ENCODE assay signal across 18 mouse cellular contexts in the genomic region with DNA sequence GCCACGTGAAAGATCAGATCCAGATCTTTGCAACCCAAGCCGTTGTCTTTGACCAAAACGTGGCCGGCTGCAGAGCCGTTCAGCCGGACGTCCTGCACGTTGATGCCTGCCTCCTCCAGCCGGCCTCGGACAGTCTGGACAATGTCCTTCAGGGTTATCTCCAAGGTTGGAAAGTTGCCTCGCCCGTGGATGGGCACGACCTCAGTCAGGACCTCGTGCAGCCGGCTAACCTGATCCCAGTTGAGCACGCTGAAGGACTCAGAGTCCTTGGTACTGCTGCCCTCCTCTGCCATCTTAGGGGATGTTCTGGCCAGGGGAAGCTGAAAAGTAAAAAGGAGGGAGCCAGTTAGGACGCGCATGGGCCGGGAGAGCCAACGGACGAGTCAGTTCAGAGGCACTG. TPM values are rescaled to one million over a fixed set of nuclear protein-coding genes. Genes with fewer than 3 reads are reported as not detected.
DNase-seq lines count a peak whose midpoint lies in the region; ATAC-seq and TF ChIP-seq lines count a peak whose summit lies in the region.
"Had no signal": no experiment of that assay in that cellular context is flagged by ENCODE, and none has a peak within 500 bp of the region (broad histone marks: within the 10 kb centered on the region; RNA-seq: fewer than 3 reads in every experiment).

No protein-coding gene starts in this region.

- no peak overlapping the region for H3K27ac ChIP-seq in kidney, postnatal 0 days
- H3K27ac ChIP-seq in embryonic facial prominence, embryonic 10.5 days (replicated peaks), result peak overlapping the region; percentile 24; the same call in 1 of the 2 replicates
- H3K27ac ChIP-seq in thymus, adult 2 months (ENCODE audit: control insufficient read depth, insufficient read depth, low read length), result no peak overlapping the region
- H3K27ac ChIP-seq: forebrain, embryonic 12.5 days; gastrocnemius, adult 2 months; heart, adult 2 months; limb, embryonic 12.5 days; liver, embryonic 12.5 days had no signal

- DNase-seq in heart, postnatal 4 days, result peak; percentile 11
- DNase-seq in heart, postnatal 14 days, result no peak
- DNase-seq in kidney, postnatal 0 days (ENCODE audit: low spot score), result peak; percentile 11
- DNase-seq in kidney, adult 8-10 months, result no peak
- no peak for DNase-seq in embryonic facial prominence, embryonic 10.5 days (ENCODE audit: low spot score)
- DNase-seq in thymus, adult 2 months, result no peak
- no peak for DNase-seq in urinary bladder, postnatal 10 days (ENCODE audit: low spot score)
- DNase-seq: cerebellum, adult 8-10 months; gastrocnemius, adult 2 months; heart, adult 2 months; lung, embryonic 14.5 days; lung, postnatal 36 days; thymus, adult 18-20 months had no signal

- no peak for TF ChIP-seq CTCF in kidney, postnatal 0 days (IDR thresholded peaks at IDR 0.05; ENCODE audit: low read depth)
- TF ChIP-seq CTCF in thymus, adult 2 months (IDR thresholded peaks at IDR 0.05; ENCODE audit: borderline replicate concordance, control insufficient read depth, extremely low read depth, insufficient read depth, low read length, poor library complexity), result no peak

- no peak for TF ChIP-seq POLR2A in thymus, adult 2 months (IDR thresholded peaks at IDR 0.05; ENCODE audit: control insufficient read depth, extremely low read depth, insufficient read depth, low read length, poor library complexity)

- H3K27me3 ChIP-seq in kidney, postnatal 0 days (ENCODE audit: insufficient read depth, low read length), result no peaks in the 10 kb centered on the region
- H3K27me3 ChIP-seq in embryonic facial prominence, embryonic 10.5 days (replicated peaks; ENCODE audit: low read depth, poor library complexity, severe bottlenecking), result no peaks in the 10 kb centered on the region
- no peaks in the 10 kb centered on the region for H3K27me3 ChIP-seq in thymus, adult 2 months (ENCODE audit: control insufficient read depth, insufficient read depth, low read length)
- H3K27me3 ChIP-seq: forebrain, embryonic 12.5 days; liver, embryonic 12.5 days; Patski had no signal

- 72% methylated on average over 21 of the region's 21 CpGs for WGBS in kidney, postnatal 0 days
- WGBS in embryonic facial prominence, embryonic 10.5 days, result 94% methylated on average over 21 of the region's 21 CpGs
- 95% methylated on average over 21 of the region's 21 CpGs for WGBS in thymus, adult 2 months

- H3K4me3 ChIP-seq in kidney, postnatal 0 days (replicated peaks; ENCODE audit: low read depth, low read length), result no peak overlapping the region
- H3K4me3 ChIP-seq in embryonic facial prominence, embryonic 10.5 days, result no peak overlapping the region
- H3K4me3 ChIP-seq in thymus, adult 2 months (ENCODE audit: control insufficient read depth, insufficient read depth, low read length), result no peak overlapping the region
- H3K4me3 ChIP-seq: forebrain, embryonic 12.5 days; gastrocnemius, adult 2 months; heart, adult 2 months; limb, embryonic 12.5 days; liver, embryonic 12.5 days had no signal

- no peaks in the 10 kb centered on the region for H3K9me3 ChIP-seq in kidney, postnatal 0 days (replicated peaks; ENCODE audit: low read length)
- no peaks in the 10 kb centered on the region for H3K9me3 ChIP-seq in embryonic facial prominence, embryonic 10.5 days
- H3K9me3 ChIP-seq: forebrain, embryonic 12.5 days; limb, embryonic 12.5 days; liver, embryonic 12.5 days had no signal

- no peaks in the 10 kb centered on the region for H3K4me1 ChIP-seq in kidney, postnatal 0 days (replicated peaks; ENCODE audit: insufficient read depth, low read length)
- peaks cover 22% of the 10 kb centered on the region for H3K4me1 ChIP-seq in embryonic facial prominence, embryonic 10.5 days
- H3K4me1 ChIP-seq in thymus, adult 2 months (replicated peaks; ENCODE audit: control insufficient read depth, insufficient read depth, low read length), result peaks cover 3% of the 10 kb centered on the region; the same call in 1 of the 2 replicates

- no peak for ATAC-seq in kidney, postnatal 0 days (replicated peaks; ENCODE audit: low FRiP score, low read depth)
- ATAC-seq: CD4-positive, CD25-positive, alpha-beta regulatory T cell, adult 4 months; liver, embryonic 12.5 days had no signal

- intact Hi-C loops in heart, postnatal 14 days (cut with DNase I), result no loop called here

- no peaks in the 10 kb centered on the region for H3K36me3 ChIP-seq in kidney, postnatal 0 days (ENCODE audit: insufficient read depth, low read length)
- no peaks in the 10 kb centered on the region for H3K36me3 ChIP-seq in embryonic facial prominence, embryonic 10.5 days (replicated peaks)
- no peaks in the 10 kb centered on the region for H3K36me3 ChIP-seq in thymus, adult 2 months (ENCODE audit: control insufficient read depth, insufficient read depth, low read length)
- H3K36me3 ChIP-seq: forebrain, embryonic 12.5 days; limb, embryonic 12.5 days had no signal

- no peak overlapping the region for H3K4me2 ChIP-seq in kidney, postnatal 0 days (ENCODE audit: low read length)
- H3K4me2 ChIP-seq: forebrain, embryonic 12.5 days; limb, embryonic 12.5 days; liver, embryonic 12.5 days; lung, embryonic 14.5 days had no signal

- no peak overlapping the region for H3K9ac ChIP-seq in kidney, postnatal 0 days (ENCODE audit: low read depth, low read length)
- H3K9ac ChIP-seq: forebrain, embryonic 12.5 days; limb, embryonic 12.5 days; liver, embryonic 12.5 days; lung, embryonic 14.5 days had no signal

RNA-seq across cellular contexts. Expression of a gene that starts 16.0 kb away (rescaled TPM):
- total RNA-seq in heart, postnatal 4 days (2021), result 10 to 100 TPM; 17.9 to 51.7 TPM
- total RNA-seq in heart, postnatal 14 days (2021), result 100 to 1,000 TPM in 1 of 2 experiments, 10 to 100 TPM in 1; 87.7 to 105 TPM
- 3.4 and 3.8 TPM in 2 replicates for polyA plus RNA-seq in kidney, postnatal 0 days (2015; fragmentation: Nextera tagmentation; extraction: Ambion mirVana)
- polyA plus RNA-seq in embryonic facial prominence, embryonic 10.5 days (2016; fragmentation: Nextera tagmentation; extraction: Ambion mirVana), result 1.2 and 1.7 TPM in 2 replicates
- polyA plus RNA-seq in thymus, adult 2 months (2012; rRNA removed), result 5.3 and 5.7 TPM in 2 replicates

Comparison
In these comparisons a context has a peak if more than half of its experiments do, and no peak if none do; other contexts are left out.
1. DNase-seq: peak in heart, postnatal 4 days (single experiment) and kidney, postnatal 0 days (single experiment); none in heart, postnatal 14 days (0 of 2), kidney, adult 8-10 months (0 of 2), embryonic facial prominence, embryonic 10.5 days (single experiment), thymus, adult 2 months (single experiment) and urinary bladder, postnatal 10 days (single experiment).